Mouse (Mus musculus) forebrain, embryonic 13.5 days (tissue): ENCODE measurements at regions not wholly inside any gene's neighbourhood (a gene's known extent, or its start where the extent isn't known, plus 50 kb on each side); places are given as distances from the start of the nearest gene placed in this dataset.
A peak's percentile ranks its signal among the peaks of the same experiment; 100 is the strongest.

Source experiments
- ATAC-seq: fragments of 200-750 bp; cut with Nextera tagmentation; 2 replicates; pipeline ENCODE4 v1.8.0; 2017
- H3K27ac ChIP-seq: fragments of 300-500 bp; sonication (generic); 2 replicates; pipeline ENCODE4 v1.5.1; 2015; ENCODE audit warnings: inconsistent platforms, mild to moderate bottlenecking, moderate library complexity
- H3K27me3 ChIP-seq: fragments of 300-500 bp; sonication (generic); 2 replicates; pipeline ENCODE4 v1.6.1; 2015; ENCODE audit warnings: mild to moderate bottlenecking, inconsistent platforms
- H3K36me3 ChIP-seq: fragments of 300-500 bp; sonication (generic); 2 replicates; pipeline ENCODE4 v1.6.1; 2015; ENCODE audit warnings: mild to moderate bottlenecking, inconsistent platforms; ENCODE audit not compliant: poor library complexity, severe bottlenecking
- H3K4me1 ChIP-seq: fragments of 300-500 bp; sonication (generic); 2 replicates; pipeline ENCODE4 v1.6.1; 2015; ENCODE audit warnings: inconsistent platforms
- H3K4me2 ChIP-seq: fragments of 300-500 bp; sonication (generic); 2 replicates; pipeline ENCODE4 v1.6.1; 2015; ENCODE audit warnings: inconsistent platforms, mild to moderate bottlenecking, moderate library complexity
- H3K4me3 ChIP-seq: fragments of 300-500 bp; sonication (generic); 2 replicates; pipeline ENCODE4 v1.5.1; 2015; ENCODE audit warnings: mild to moderate bottlenecking, inconsistent platforms
- H3K9ac ChIP-seq: fragments of 300-500 bp; sonication (generic); 2 replicates; pipeline ENCODE4 v1.6.1; 2015; ENCODE audit warnings: mild to moderate bottlenecking, inconsistent platforms
- H3K9me3 ChIP-seq: fragments of 300-500 bp; sonication (generic); replicated peaks from 2 replicates; pipeline ENCODE4 v1.6.1; 2016; ENCODE audit warnings: inconsistent platforms
- WGBS: fragments of 180-500 bp; shearing (Covaris S2); methylation state at CpG from one replicate; pipeline ENCODE4 v1.1.7; 2015; 5-methylcytosine and 5-hydroxymethylcytosine counted together

GRCm38 (mm10) chr7:71234176-71234769, 117.0 kb downstream of the Gm10295 start:
- peaks cover 5% of the 10 kb centered on the region; the same call in 1 of the 2 replicates for H3K4me1 ChIP-seq
- H3K4me2 ChIP-seq, result no peak overlapping the region
- no peaks in the 10 kb centered on the region for H3K36me3 ChIP-seq
- 70% methylated on average over 5 of the region's 5 CpGs for WGBS
- H3K4me3 ChIP-seq, result no peak overlapping the region
- no peak overlapping the region for H3K27ac ChIP-seq
- ATAC-seq, result no peak
- no peaks in the 10 kb centered on the region for H3K27me3 ChIP-seq
- H3K9ac ChIP-seq, result no peak overlapping the region
- no peaks in the 10 kb centered on the region for H3K9me3 ChIP-seq

- H3K4me1 ChIP-seq, result peaks cover 5% of the 10 kb centered on the region; the same call in 1 of the 2 replicates
- H3K9ac ChIP-seq, result no peak overlapping the region
- H3K4me3 ChIP-seq, result no peak overlapping the region
- ATAC-seq, result no peak
- 85% methylated on average over 8 of the region's 8 CpGs for WGBS
- no peak overlapping the region for H3K27ac ChIP-seq
- no peaks in the 10 kb centered on the region for H3K27me3 ChIP-seq
- H3K4me2 ChIP-seq, result no peak overlapping the region
- H3K9me3 ChIP-seq, result no peaks in the 10 kb centered on the region
- no peaks in the 10 kb centered on the region for H3K36me3 ChIP-seq
Observed at GRCm38 (mm10) chr7:71232821-71233815, 118.2 kb downstream of the Gm10295 start.

GRCm38 (mm10) chr7:71230901-71231477, 120.3 kb downstream of the Gm10295 start:
- Histone ChIP-seq H3K9ac (no peak overlapping the region), H3K9me3 (no peaks in the 10 kb centered on the region), H3K36me3 (no peaks in the 10 kb centered on the region), H3K27ac (no peak overlapping the region), H3K4me3 (no peak overlapping the region), H3K4me1 (peaks cover under 1% of the 10 kb centered on the region; the same call in 1 of the 2 replicates), H3K4me2 (no peak overlapping the region), H3K27me3 (no peaks in the 10 kb centered on the region)
- ATAC-seq, result no peak
- WGBS, result 70% methylated on average over 4 of the region's 4 CpGs

GRCm38 (mm10) chr7:71229183-71229582, 122.1 kb downstream of the Gm10295 start:
- Histone ChIP-seq H3K27ac (no peak overlapping the region), H3K4me3 (no peak overlapping the region), H3K36me3 (no peaks in the 10 kb centered on the region), H3K4me2 (no peak overlapping the region), H3K27me3 (no peaks in the 10 kb centered on the region), H3K9me3 (no peaks in the 10 kb centered on the region), H3K4me1 (no peaks in the 10 kb centered on the region), H3K9ac (no peak overlapping the region)
- WGBS, result 78% methylated on average over 3 of the region's 3 CpGs
- no peak for ATAC-seq

GRCm38 (mm10) chr7:71224320-71224865, 126.9 kb downstream of the Gm10295 start:
- no peak overlapping the region for H3K9ac ChIP-seq
- 90% methylated on average over 9 of the region's 9 CpGs for WGBS
- H3K27me3 ChIP-seq, result no peaks in the 10 kb centered on the region
- H3K27ac ChIP-seq, result no peak overlapping the region
- H3K4me1 ChIP-seq, result no peaks in the 10 kb centered on the region
- H3K9me3 ChIP-seq, result no peaks in the 10 kb centered on the region
- no peaks in the 10 kb centered on the region for H3K36me3 ChIP-seq
- H3K4me3 ChIP-seq, result no peak overlapping the region
- no peak overlapping the region for H3K4me2 ChIP-seq
- ATAC-seq, result no peak

- no peak for ATAC-seq
- Histone ChIP-seq H3K27me3 (no peaks in the 10 kb centered on the region), H3K9ac (no peak overlapping the region), H3K9me3 (no peaks in the 10 kb centered on the region), H3K36me3 (no peaks in the 10 kb centered on the region), H3K4me2 (no peak overlapping the region), H3K27ac (no peak overlapping the region), H3K4me1 (no peaks in the 10 kb centered on the region), H3K4me3 (no peak overlapping the region)
- WGBS, result 90% methylated on average over 17 of the region's 17 CpGs
Observed at GRCm38 (mm10) chr7:71223513-71224319, 127.6 kb downstream of the Gm10295 start.

- no peak overlapping the region for H3K27ac ChIP-seq
- no peak overlapping the region for H3K9ac ChIP-seq
- H3K27me3 ChIP-seq, result no peaks in the 10 kb centered on the region
- no peaks in the 10 kb centered on the region for H3K4me1 ChIP-seq
- no peaks in the 10 kb centered on the region for H3K9me3 ChIP-seq
- H3K36me3 ChIP-seq, result no peaks in the 10 kb centered on the region
- no peak overlapping the region for H3K4me3 ChIP-seq
- H3K4me2 ChIP-seq, result no peak overlapping the region
- WGBS, result 88% methylated on average over 7 of the region's 7 CpGs
- no peak for ATAC-seq
Observed at GRCm38 (mm10) chr7:71217344-71217743, 133.9 kb downstream of the Gm10295 start.

- Histone ChIP-seq H3K4me3 (no peak overlapping the region), H3K27ac (no peak overlapping the region), H3K9me3 (no peaks in the 10 kb centered on the region), H3K9ac (no peak overlapping the region), H3K4me1 (no peaks in the 10 kb centered on the region), H3K36me3 (no peaks in the 10 kb centered on the region), H3K4me2 (no peak overlapping the region), H3K27me3 (no peaks in the 10 kb centered on the region)
- no peak for ATAC-seq
- WGBS, result 84% methylated on average over 2 of the region's 2 CpGs
Observed at GRCm38 (mm10) chr7:71216808-71217207, 134.5 kb downstream of the Gm10295 start.

- Histone ChIP-seq H3K36me3 (no peaks in the 10 kb centered on the region), H3K4me1 (no peaks in the 10 kb centered on the region), H3K27ac (no peak overlapping the region), H3K4me2 (no peak overlapping the region), H3K27me3 (no peaks in the 10 kb centered on the region), H3K4me3 (no peak overlapping the region), H3K9ac (no peak overlapping the region), H3K9me3 (no peaks in the 10 kb centered on the region)
- WGBS, result 85% methylated on average over 13 of the region's 13 CpGs
- no peak for ATAC-seq
Observed at GRCm38 (mm10) chr7:71214500-71215055, 136.7 kb downstream of the Gm10295 start.

GRCm38 (mm10) chr7:71193131-71193530, 158.2 kb downstream of the Gm10295 start:
- H3K27ac ChIP-seq, result no peak overlapping the region
- no peaks in the 10 kb centered on the region for H3K36me3 ChIP-seq
- H3K4me2 ChIP-seq, result peak overlapping the region; percentile 34; the same call in 1 of the 2 replicates
- 21% methylated on average over 7 of the region's 7 CpGs for whole genome bisulfite sequencing
- peaks cover 12% of the 10 kb centered on the region for H3K4me1 ChIP-seq
- peaks cover 6% of the 10 kb centered on the region; the same call in 1 of the 2 replicates for H3K27me3 ChIP-seq
- H3K4me3 ChIP-seq, result no peak overlapping the region
- H3K9me3 ChIP-seq, result no peaks in the 10 kb centered on the region
- H3K9ac ChIP-seq, result no peak overlapping the region
- ATAC-seq, result peak; percentile 85

GRCm38 (mm10) chr7:71190161-71190711, 161.0 kb downstream of the Gm10295 start:
- H3K36me3 ChIP-seq, result no peaks in the 10 kb centered on the region
- H3K4me3 ChIP-seq, result no peak overlapping the region
- no peaks in the 10 kb centered on the region for H3K9me3 ChIP-seq
- H3K4me2 ChIP-seq, result peak overlapping the region; percentile 10; the same call in 1 of the 2 replicates
- 0 out of 2 replicates have a peak, but pooled peaks have one; percentile 39 for ATAC-seq
- H3K4me1 ChIP-seq, result peaks cover 12% of the 10 kb centered on the region
- H3K27me3 ChIP-seq, result peaks cover 5% of the 10 kb centered on the region; the same call in 1 of the 2 replicates
- no peak overlapping the region for H3K9ac ChIP-seq
- 24% methylated on average over 12 of the region's 12 CpGs for WGBS
- H3K27ac ChIP-seq, result no peak overlapping the region
